Mouse (Mus musculus) gastrocnemius, postnatal 4 days (tissue): ENCODE measurements around the gene Rnf111. TPM values are rescaled to one million over a fixed set of nuclear protein-coding genes. Genes with fewer than 3 reads are reported as not detected.

ENCODE experiments used
- DNase-seq, 2 experiments: peaks; one replicate each; pipeline ENCODE4 v3.0.0; 2021 to 2022; ENCODE audit warnings: low spot score in 2 of 2, mixed read lengths in 2 of 2
- microRNA-seq: library from miRNA; unstranded; fragments of <30 nt; microRNA quantifications from one replicate; pipeline ENCODE4 v1.2.0, GENCODE M21; 2021
- total RNA-seq, 2 experiments: library from RNA; stranded (reverse); gene quantifications; 2 replicates each; pipeline ENCODE4 v1.2.3; 2021

The Rnf111 gene
- total RNA-seq, 2 experiments from 2014 or later = 24.7 to 26.6 TPM

DNA sequence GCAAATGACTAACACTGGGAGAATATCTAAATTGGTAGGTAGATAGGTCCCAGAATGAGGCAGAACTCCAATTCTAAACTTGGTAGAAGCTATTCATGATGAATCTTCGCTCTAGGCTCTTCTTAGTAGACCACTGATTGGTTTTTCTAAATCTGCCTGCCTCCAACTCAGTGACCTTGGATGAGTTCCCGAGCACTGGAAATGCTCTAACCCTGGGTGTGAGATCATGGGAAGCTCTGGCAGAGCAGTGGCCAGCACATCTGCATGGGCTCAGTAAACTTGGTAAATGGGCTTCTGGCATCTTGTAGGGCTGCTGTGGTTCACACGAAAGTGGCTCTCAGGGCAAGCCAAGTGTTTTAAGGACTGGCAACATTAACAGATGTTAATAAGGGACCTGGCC is 96.9 kb downstream of the Rnf111 start:
- no peak for DNase-seq

DNA sequence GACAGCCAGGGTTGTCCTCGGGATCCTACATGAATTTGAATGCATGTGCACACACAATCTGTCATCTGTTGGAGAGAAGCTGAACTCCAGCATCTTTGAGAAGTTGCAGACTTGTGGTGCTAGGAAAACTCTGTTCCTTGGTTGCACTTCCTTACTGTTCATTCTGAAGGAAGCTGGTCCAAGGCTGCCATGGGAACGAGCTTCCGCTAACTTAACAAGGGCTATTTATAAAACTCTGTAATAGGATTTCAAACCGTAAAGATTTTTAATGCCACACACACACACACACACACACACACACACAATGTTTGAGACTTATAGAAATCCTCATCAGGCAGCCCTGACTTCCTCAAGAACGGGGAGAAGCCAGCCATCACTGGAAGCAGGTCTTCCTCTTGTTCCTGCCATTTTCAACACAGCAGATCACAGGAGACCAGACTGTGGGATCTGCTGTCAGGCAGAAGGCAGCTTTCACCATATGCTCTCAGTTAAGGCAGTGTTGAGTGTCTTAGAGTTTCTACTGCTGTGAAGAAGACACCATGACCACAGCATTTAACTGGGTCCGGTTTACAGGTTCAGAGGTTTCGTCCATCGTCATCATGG is 101.5 kb downstream of the Rnf111 start:
- DNase-seq = no peak

DNA sequence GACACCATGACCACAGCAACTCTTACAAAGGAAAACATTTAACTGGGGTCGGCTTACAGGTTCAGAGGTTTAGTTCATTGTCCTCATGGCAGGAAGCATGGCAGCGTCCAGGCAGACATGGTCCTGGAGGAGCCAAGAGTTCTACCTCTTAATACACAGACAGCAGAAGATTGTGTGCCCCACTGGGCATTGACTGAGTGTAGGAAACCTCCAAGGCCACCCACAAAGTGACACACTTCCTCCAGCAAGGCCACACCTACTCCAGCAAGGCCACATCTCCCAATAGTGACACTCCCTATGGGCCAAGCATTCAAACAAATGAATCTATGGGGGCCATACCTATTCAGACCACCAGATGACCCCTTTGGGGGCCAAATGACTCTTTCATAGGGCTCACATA is 107.4 kb downstream of the Rnf111 start:
- DNase-seq = no peak

DNA sequence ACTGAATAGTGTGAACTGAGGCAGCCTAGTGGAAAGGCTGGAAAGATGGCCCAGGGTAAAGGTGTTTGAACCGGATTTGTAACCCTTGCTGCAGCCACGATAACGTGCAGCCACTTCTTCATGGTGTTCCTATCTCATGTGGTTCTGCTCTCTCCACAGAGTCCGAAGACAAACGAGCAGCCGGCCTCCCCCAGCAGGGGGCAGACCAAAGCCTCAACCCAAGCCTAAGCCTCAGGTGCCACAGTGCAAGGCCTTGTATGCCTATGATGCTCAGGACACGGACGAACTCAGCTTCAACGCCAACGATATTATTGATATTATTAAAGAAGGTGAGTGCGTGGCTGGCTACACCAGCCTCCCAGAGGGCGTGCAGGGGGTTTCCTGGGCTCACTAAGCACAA is 107.9 kb downstream of the Rnf111 start:
- DNase-seq = no peak

DNA sequence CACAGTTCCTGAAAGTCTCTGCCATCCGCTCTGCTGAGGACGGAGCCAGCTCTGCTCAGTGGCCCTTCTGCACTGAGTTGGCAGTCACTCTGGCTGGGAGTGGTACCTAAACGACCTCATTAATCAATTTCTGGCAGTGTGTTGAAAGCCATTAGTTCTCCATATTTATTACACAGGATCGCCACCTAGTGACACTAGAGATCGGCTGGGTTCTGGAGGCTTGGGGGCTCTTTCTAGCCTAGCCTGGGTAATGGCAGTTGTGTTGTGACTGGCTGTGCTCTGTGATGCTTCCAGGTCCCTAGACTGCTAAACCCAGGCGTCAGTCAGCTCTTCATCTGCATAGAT is 111.0 kb downstream of the Rnf111 start:
- peak in 1 of 2 experiments; percentile 23 for DNase-seq

DNA sequence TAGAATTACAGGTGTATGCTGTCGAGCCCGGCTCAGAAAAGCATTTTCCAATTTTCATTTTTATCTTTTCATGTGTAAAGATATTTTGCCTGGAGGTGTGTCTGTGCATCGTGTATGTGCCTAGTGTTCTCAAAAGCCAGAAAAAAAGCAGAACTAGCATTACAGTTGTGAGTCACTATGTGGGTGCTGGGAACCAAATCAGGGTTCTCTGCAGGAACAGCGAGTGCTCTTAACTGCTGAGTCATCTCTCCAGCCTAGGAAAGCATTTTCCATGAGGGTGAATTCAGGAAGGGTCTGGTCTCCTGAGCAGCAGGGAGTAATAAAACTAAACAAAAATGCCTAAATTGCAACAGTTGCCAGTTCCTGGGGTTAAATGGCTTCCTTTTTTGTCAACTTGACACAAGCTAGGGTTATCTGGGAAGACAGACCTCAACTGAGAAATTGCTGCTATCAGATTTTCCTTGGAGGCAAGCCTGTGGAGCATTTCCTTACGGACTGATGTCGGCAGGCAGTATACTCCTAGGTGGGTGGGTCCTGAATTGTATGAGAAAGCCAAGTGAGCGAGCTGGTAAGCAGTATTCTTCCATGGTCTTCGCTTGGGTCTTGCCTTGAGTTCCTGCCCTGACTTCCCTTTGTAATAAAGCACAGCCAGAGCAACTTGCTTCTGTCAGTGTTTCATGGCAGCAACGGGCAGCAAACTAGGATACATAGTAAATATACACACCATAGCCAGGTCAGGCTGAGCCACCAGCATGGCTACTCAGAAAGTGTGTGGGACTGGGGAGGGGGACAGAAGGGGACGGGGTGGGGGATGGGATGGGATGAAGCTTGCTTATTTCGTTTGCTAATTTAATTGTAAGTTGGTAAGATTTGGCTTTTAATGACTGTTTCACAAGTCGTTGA is 111.6 kb downstream of the Rnf111 start:
- DNase-seq = no peak

DNA sequence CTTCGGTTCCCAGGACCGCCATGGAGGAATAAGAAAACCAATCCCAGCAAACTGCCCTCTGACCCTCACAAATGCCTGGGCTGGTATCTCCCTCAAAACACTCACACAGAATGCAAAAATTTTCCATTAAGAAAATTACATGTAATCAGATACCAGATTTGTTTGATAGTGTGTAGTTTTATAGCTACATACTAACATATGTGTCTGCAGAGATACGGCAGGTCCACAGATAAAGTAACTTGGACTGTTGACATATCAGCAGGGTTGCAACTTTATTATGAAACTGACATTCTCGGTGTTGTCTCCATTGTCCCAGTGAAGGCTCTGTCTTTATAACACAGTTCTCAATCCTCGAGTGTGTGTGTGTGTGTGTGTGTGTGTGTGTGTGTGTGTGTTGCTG is 112.5 kb downstream of the Rnf111 start:
- no peak for DNase-seq

DNA sequence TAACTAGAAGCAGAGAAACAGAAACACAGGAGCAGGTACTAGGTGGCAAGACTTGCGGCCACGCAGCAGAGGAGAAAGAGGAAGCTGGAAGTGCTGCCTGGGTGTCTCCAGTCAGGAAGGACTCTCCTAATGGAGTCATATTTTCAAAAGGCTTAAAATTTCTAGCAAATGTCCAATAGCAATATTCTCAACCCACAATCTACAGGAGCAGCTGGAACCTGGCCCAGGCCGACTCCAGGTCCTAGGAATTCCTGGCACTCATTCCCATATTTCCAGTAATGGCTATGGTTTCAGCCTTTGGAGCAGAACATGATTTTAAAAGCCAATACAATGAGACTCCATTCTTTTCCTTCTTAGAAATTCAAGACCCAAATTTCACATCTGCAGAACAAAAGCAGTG is 114.0 kb downstream of the Rnf111 start:
- DNase-seq = peak in 1 of 2 experiments; percentile 75

DNA sequence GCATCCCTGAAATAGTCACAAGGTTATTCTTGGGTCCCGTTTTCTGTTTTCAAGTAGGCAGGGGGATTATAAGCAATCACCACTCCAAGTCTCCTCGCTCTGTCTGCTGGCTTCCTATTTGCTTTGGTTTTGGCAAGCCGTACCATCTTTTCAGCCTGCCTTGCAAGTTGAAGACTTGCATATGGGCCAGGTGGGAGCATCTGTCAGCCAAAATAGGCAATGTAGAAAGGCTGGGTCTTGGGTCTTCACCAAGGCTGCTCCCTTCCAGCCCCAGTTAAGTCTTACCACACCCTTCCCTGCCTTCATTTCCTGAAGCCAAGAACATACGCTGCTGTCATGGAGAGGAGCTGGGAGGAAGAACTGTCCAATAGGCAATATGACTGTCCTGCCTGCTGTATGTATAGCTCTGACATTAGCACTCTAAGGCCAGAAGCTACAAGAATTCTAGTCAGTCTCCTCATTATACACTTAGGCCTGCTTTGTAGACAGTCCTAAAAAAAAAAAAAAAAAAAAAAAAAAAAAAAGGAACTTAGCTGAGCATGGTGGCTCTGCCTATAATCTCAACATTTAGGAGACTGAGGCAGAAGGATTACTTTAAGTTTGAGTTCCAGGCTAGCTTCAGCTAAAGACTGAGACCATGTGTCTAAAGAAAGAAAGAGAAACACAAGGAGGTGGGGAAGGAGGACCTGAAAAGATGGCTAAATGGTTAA is 116.0 kb downstream of the Rnf111 start:
- DNase-seq = peak in 1 of 2 experiments; percentile 39

DNA sequence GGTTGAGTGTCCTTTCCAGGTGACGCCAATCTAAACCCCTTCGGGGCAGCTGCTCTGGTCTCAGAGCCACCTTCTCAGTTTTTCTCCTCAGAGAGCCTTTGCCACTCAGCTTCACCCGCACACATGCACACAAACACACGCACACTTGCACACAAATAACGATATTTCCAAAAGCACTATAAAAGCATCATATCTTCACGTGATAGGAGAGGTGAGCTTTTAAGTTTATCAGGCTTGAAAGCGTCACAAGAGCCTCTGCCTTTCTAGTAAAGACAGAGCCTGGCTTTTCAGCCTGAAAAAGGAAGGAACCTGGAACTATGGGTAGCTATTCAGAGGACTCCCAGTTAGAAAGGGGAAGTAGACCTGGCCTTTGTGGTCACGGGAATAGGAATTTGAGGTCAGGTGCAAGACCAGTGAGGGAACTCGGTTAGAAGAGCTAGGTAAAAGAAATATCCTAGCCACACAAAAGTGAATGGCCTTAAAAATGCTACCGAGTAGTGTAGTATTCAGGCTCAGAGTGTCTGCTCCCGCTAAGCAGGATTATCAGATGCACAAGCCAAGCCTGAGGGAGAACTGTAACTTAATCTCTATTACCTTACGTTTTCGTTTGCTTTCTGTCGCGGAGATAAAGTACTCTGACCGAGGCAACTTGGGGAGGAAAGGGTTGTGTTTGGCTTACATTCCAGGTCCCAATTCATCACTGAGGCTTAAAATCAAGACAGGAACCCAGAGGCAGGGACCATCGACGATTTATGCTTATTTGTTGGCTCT is 118.4 kb downstream of the Rnf111 start:
- no peak for DNase-seq

DNA sequence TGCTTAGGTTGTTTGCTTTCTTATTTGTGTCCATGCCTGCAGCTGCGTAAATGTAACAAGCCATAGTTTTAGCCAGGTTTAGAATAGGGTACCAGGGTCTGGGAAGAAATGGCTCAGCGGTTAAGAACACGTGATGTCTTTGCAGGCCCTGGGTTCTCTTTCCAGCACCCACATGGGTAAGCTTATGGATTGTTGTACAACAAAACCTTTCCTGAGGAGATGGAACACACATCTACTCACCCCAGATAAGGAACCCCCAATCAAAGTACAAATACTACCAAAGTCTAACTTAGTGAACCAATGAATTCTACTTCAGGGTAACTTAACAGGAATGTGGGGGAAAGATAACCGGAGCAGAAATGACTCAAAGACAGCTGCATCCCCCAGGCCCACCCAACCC is 119.0 kb downstream of the Rnf111 start:
- DNase-seq = no peak

DNA sequence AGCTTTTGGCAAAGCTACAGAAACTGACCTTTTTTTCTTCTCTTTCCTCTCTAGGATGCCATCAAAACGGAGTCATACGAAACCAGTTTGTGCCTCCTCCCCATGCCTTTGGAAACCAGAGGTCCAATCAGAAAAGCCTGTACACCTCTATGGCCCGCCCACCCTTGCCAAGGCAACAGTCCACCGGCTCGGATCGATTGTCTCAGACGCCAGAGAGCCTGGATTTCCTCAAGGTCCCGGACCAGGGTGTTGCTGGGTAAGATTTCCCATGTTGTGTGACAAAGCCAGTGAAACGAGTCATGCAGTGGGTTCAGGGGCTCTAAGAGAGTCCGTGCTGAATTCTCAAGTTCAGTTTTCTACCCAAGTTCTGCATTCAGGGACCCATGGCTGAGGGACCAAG is 119.8 kb downstream of the Rnf111 start:
- DNase-seq = no peak

DNA sequence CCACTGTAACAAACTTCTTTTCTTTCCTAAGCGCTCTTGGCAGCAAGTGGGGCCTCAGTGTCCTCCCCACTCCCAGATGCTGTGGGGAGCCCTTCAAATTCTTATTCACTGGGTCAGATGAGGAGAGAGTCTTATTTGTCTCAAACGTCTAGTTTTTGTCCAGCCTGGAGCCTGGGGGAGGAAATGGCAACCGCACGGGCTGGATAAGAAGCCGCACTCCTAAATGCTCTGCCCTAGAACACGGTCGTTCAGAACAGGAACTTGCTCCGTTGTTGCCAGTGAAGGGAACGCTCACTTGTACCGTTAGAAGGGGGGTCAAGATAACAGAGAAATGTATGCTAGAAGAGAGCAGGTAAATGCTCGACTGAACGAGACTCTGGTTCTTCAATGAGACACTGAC is 121.4 kb downstream of the Rnf111 start:
- peak in 1 of 2 experiments; percentile 30 for DNase-seq

DNA sequence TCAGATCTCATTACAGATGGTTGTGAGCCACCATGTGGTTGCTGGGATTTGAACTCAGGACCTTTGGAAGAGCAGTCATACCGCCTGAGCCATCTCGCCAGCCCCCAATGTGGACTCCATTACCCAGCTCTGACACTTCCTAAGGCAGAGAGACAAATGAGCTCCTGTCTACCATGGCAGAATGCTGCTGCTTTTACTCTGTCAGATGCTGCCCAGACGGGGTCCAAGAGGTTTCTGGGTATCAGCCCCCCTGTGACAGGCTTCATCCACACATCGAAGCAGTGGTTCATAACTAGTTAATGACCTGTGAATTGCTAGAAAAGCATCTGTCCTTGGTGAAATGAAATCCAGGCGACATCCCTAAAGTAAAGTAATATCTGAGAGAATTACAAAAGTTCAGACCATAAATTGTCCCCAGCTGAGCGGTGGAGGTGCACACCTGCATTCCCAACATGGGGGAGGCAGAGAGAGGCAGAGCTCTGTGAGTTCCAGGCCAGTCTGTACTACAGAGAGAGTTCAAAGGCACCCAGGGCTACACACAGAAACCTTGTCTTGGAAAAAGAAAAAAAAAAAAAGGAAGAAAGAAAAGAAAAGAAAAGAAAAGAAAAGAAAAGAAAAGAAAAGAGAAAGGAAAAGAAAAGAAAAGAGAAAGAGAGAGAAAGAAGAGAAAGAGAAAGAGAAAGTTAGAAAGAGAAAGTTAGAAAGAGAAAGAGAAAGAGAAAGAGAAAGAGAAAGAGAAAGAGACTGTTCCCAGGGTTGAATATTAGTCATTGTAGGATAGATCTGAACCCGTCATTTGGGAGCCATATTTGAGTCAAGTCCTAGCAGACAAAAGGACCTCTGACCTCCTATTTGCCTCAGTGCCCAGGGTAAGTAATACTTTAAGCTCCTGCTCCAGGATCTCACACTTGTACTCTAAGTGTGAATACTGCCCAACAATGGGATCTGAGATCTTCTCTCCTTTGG is 123.7 kb downstream of the Rnf111 start:
- no peak for DNase-seq

Small RNAs within 50 kb of the gene (microRNA-seq; reads per million reads assigned to microRNA genes)
- gene Mir5626 = not detected

Other genes starting within 250 kb of the Rnf111 start
- gene Ccnb2, start 82.2 kb downstream of the Rnf111 start, total RNA-seq = 10 to 100 TPM; 22.0 to 27.9 TPM
- 10 to 100 TPM; 25.4 to 32.1 TPM for gene Sltm, start 39.0 kb upstream of the Rnf111 start, total RNA-seq
- under 1 TPM; 0.21 to 0.56 TPM for gene Gm10642, start 152.5 kb upstream of the Rnf111 start, total RNA-seq
- 10 to 100 TPM; 13.0 to 13.3 TPM for gene Mindy2, start 153.4 kb upstream of the Rnf111 start, total RNA-seq
- gene Adam10, start 175.3 kb upstream of the Rnf111 start, total RNA-seq = 10 to 100 TPM; 60.4 to 62.7 TPM